Mouse (Mus musculus): ENCODE results near the gene Olfr113.
"Not testable (repeated sequence)": the region's sequence is repeated elsewhere in the genome, so short reads cannot be mapped to it uniquely, and the experiment has no call there.

Gene Olfr113

GRCm38 (mm10) chr17:37577563-37577962, at the start of gene Olfr113:
Gene Olfr113 (minus strand): TSS chr17:37577663.
- POLR2A ChIA-PET: no interaction called here
- CTCF ChIA-PET: no interaction called here

GRCm38 (mm10) chr17:37627009-37627408, 49.5 kb upstream of the Olfr113 start, which contains the start of the genes Olfr115 and Olfr116:
Gene Olfr115 (minus strand): TSS chr17:37627109.
Gene Olfr116 (minus strand): TSS chr17:37627199.
- POLR2A ChIA-PET: no interaction called here
- CTCF ChIA-PET: no interaction called here

- POLR2A ChIA-PET: no interaction called here
Measured at GRCm38 (mm10) chr17:37592643-37593042, 15.2 kb upstream of the Olfr113 start, which contains the start of gene Olfr114. Gene Olfr114 (minus strand): TSS chr17:37592743.

GRCm38 (mm10) chr17:37569351-37569750, 8.1 kb downstream of the Olfr113 start, which contains the start of gene Olfr112:
Gene Olfr112 (minus strand): TSS chr17:37569451.
- CTCF ChIA-PET: no interaction called here
- POLR2A ChIA-PET: no interaction called here

More at GRCm38 (mm10) chr17:37592643-37593042, 15.2 kb upstream of the Olfr113 start, which contains the start of gene Olfr114:
- CTCF ChIA-PET: no interaction called here

- ChIA-PET CTCF (no interaction called here), POLR2A (no interaction called here)
Measured at GRCm38 (mm10) chr17:37558913-37559615, 18.4 kb downstream of the Olfr113 start.

- POLR2A ChIA-PET: no interaction called here
- CTCF ChIA-PET: no interaction called here
Measured at GRCm38 (mm10) chr17:37543800-37544435, 33.5 kb downstream of the Olfr113 start.

GRCm38 (mm10) chr17:37541454-37542119, 35.9 kb downstream of the Olfr113 start:
- POLR2A ChIA-PET: no interaction called here
- CTCF ChIA-PET: no interaction called here

- POLR2A ChIA-PET: interaction anchor here in 1 of 4 experiments (0.7 kb wide), 1 partner anchor 936 kb away, joined by 5 read pairs; no protein-coding TSS in a partner anchor
- CTCF ChIA-PET: not testable (repeated sequence)
Measured at GRCm38 (mm10) chr17:37538416-37538815, 39.0 kb downstream of the Olfr113 start.

- POLR2A ChIA-PET: interaction anchor here in 1 of 4 experiments (0.6 kb wide), 1 partner anchor 672 kb away, joined by 4 read pairs; no protein-coding TSS in a partner anchor
- CTCF ChIA-PET: no interaction called here
Measured at GRCm38 (mm10) chr17:37535173-37535572, 42.3 kb downstream of the Olfr113 start.

GRCm38 (mm10) chr17:37525427-37525826, 52.0 kb downstream of the Olfr113 start:
- POLR2A ChIA-PET, CTCF ChIA-PET: not testable (repeated sequence)

- CTCF ChIA-PET, POLR2A ChIA-PET: not testable (repeated sequence)
Measured at GRCm38 (mm10) chr17:37524612-37525011, 52.9 kb downstream of the Olfr113 start.

Data from embryonic stem cell, embryonic (primary cell).